Mouse (Mus musculus) left cerebral cortex, adult 8-10 months (tissue): ENCODE data around the gene Fam50b. TPM values are rescaled to one million over a fixed set of nuclear protein-coding genes. Genes with fewer than 3 reads are reported as not detected.
A peak's percentile ranks its signal among the peaks of the same experiment; 100 is the strongest.

ENCODE experiments used
- DNase-seq, 2 experiments: peaks; one replicate each; pipeline ENCODE4 v3.0.0; 2022; ENCODE audit warnings: low spot score in 2 of 2
- total RNA-seq, 4 experiments: library from RNA; stranded (reverse); gene quantifications; 2 replicates each; pipeline ENCODE4 v1.2.4; 2022

The Fam50b gene
- total RNA-seq, 4 experiments from 2014 or later: not detected

- no peak for DNase-seq
Measured at GRCm38 (mm10) chr13:34737968-34738698, 3.5 kb downstream of the Fam50b start.

GRCm38 (mm10) chr13:34738699-34738973, 4.0 kb downstream of the Fam50b start:
- no peak for DNase-seq

GRCm38 (mm10) chr13:34739071-34739470, 4.4 kb downstream of the Fam50b start:
- DNase-seq: no peak

GRCm38 (mm10) chr13:34741254-34741653, 6.6 kb downstream of the Fam50b start:
- DNase-seq: no peak

- no peak for DNase-seq
Measured at GRCm38 (mm10) chr13:34741813-34742568, 7.3 kb downstream of the Fam50b start.

- no peak for DNase-seq
Measured at GRCm38 (mm10) chr13:34746811-34747210, 12.2 kb downstream of the Fam50b start.

- DNase-seq: no peak
Measured at GRCm38 (mm10) chr13:34748530-34748929, 13.9 kb downstream of the Fam50b start.

GRCm38 (mm10) chr13:34759202-34759601, 24.6 kb downstream of the Fam50b start:
- no peak for DNase-seq

GRCm38 (mm10) chr13:34760518-34761287, 26.1 kb downstream of the Fam50b start:
- no peak for DNase-seq

- no peak for DNase-seq
Measured at GRCm38 (mm10) chr13:34762136-34762535, 27.5 kb downstream of the Fam50b start.

- DNase-seq: no peak
Measured at GRCm38 (mm10) chr13:34762865-34763264, 28.2 kb downstream of the Fam50b start.

- no peak for DNase-seq
Measured at GRCm38 (mm10) chr13:34765269-34765668, 30.6 kb downstream of the Fam50b start.

GRCm38 (mm10) chr13:34766572-34766971, 31.9 kb downstream of the Fam50b start:
- no peak for DNase-seq

- DNase-seq: peak in 1 of 2 experiments; percentile 27
Measured at GRCm38 (mm10) chr13:34767527-34768292, 33.1 kb downstream of the Fam50b start.

GRCm38 (mm10) chr13:34776767-34777166, 42.1 kb downstream of the Fam50b start:
- DNase-seq: no peak

GRCm38 (mm10) chr13:34780856-34781610, 46.4 kb downstream of the Fam50b start:
- no peak for DNase-seq

GRCm38 (mm10) chr13:34781611-34782009, 47.0 kb downstream of the Fam50b start:
- DNase-seq: no peak

- no peak for DNase-seq
Measured at GRCm38 (mm10) chr13:34784818-34785217, 50.2 kb downstream of the Fam50b start.

- no peak for DNase-seq
Measured at GRCm38 (mm10) chr13:34786634-34787033, 52.0 kb downstream of the Fam50b start.

- DNase-seq: no peak
Measured at GRCm38 (mm10) chr13:34787546-34787945, 52.9 kb downstream of the Fam50b start.
